Mouse (Mus musculus): Measurements from ENCODE around the gene Gm20388. TPM values are rescaled to one million over a fixed set of nuclear protein-coding genes. Genes with fewer than 3 reads are reported as not detected.

Gene Gm20388
- total RNA-seq, 2 experiments from 2014 or later: 6.8 to 7.8 TPM

- no peak for DNase-seq
- intact Hi-C loops (cut with DNase I): no loop called here
These were observed 1860.5 kb downstream of the Gm20388 start for GRCm38 (mm10) chr8:121770845-121771752.

- intact Hi-C loops (cut with DNase I): no loop called here
These were observed 1863.2 kb downstream of the Gm20388 start for GRCm38 (mm10) chr8:121773876-121774275.

GRCm38 (mm10) chr8:121782493-121782892 is 1871.9 kb downstream of the Gm20388 start:
- intact Hi-C loops (cut with DNase I): no loop called here
- DNase-seq: no peak

More at GRCm38 (mm10) chr8:121773876-121774275, 1863.2 kb downstream of the Gm20388 start:
- no peak for DNase-seq

- DNase-seq: no peak
- intact Hi-C loops (cut with DNase I): no loop called here
These were observed 1875.9 kb downstream of the Gm20388 start for GRCm38 (mm10) chr8:121786542-121786941.

- intact Hi-C loops (cut with DNase I): no loop called here
- DNase-seq: no peak
These were observed 1878.1 kb downstream of the Gm20388 start for GRCm38 (mm10) chr8:121788786-121789185.

- intact Hi-C loops (cut with DNase I): no loop called here
- no peak for DNase-seq
These were observed 1881.5 kb downstream of the Gm20388 start for GRCm38 (mm10) chr8:121792159-121792558.

- no peak for DNase-seq
- intact Hi-C loops (cut with DNase I): no loop called here
These were observed 1882.0 kb downstream of the Gm20388 start for GRCm38 (mm10) chr8:121792627-121793026.

- intact Hi-C loops (cut with DNase I): no loop called here
- no peak for DNase-seq
These were observed 1883.5 kb downstream of the Gm20388 start for GRCm38 (mm10) chr8:121794151-121794550.

- DNase-seq: no peak
- intact Hi-C loops (cut with DNase I): no loop called here
These were observed 1884.8 kb downstream of the Gm20388 start for GRCm38 (mm10) chr8:121795461-121795860.

- intact Hi-C loops (cut with DNase I): no loop called here
- DNase-seq: no peak
These were observed 1885.8 kb downstream of the Gm20388 start for GRCm38 (mm10) chr8:121796406-121796805.

GRCm38 (mm10) chr8:121798401-121798800 is 1887.8 kb downstream of the Gm20388 start:
- no peak for DNase-seq
- intact Hi-C loops (cut with DNase I): no loop called here

- DNase-seq: no peak
- intact Hi-C loops (cut with DNase I): no loop called here
These were observed 1894.2 kb downstream of the Gm20388 start for GRCm38 (mm10) chr8:121804829-121805228.

GRCm38 (mm10) chr8:121806126-121806525 is 1895.5 kb downstream of the Gm20388 start:
- intact Hi-C loops (cut with DNase I): no loop called here
- DNase-seq: no peak

- intact Hi-C loops (cut with DNase I): no loop called here
- DNase-seq: no peak
These were observed 1897.4 kb downstream of the Gm20388 start for GRCm38 (mm10) chr8:121808032-121808431.

- no peak for DNase-seq
- intact Hi-C loops (cut with DNase I): no loop called here
These were observed 1899.0 kb downstream of the Gm20388 start for GRCm38 (mm10) chr8:121809524-121810155.

- no peak for DNase-seq
- intact Hi-C loops (cut with DNase I): no loop called here
These were observed 1900.9 kb downstream of the Gm20388 start for GRCm38 (mm10) chr8:121811502-121811901.

GRCm38 (mm10) chr8:121811931-121812570 is 1901.4 kb downstream of the Gm20388 start:
- DNase-seq: no peak
- intact Hi-C loops (cut with DNase I): no loop called here

- DNase-seq: no peak
- intact Hi-C loops (cut with DNase I): no loop called here
These were observed 1907.6 kb downstream of the Gm20388 start for GRCm38 (mm10) chr8:121818226-121818625.

GRCm38 (mm10) chr8:121820840-121821239 is 1910.2 kb downstream of the Gm20388 start:
- intact Hi-C loops (cut with DNase I): no loop called here
- DNase-seq: no peak

- intact Hi-C loops (cut with DNase I): no loop called here
- no peak for DNase-seq
These were observed 1910.7 kb downstream of the Gm20388 start for GRCm38 (mm10) chr8:121821320-121821719.

- no peak for DNase-seq
- intact Hi-C loops (cut with DNase I): no loop called here
These were observed 1911.1 kb downstream of the Gm20388 start for GRCm38 (mm10) chr8:121821770-121822169.
